Mouse (Mus musculus) olfactory bulb, adult 2 months (tissue): ENCODE measurements around the gene Trappc12. TPM values are rescaled to one million over a fixed set of nuclear protein-coding genes. Genes with fewer than 3 reads are reported as not detected.
A peak's percentile ranks its signal among the peaks of the same experiment; 100 is the strongest.

Experiments
- H3K27ac ChIP-seq: fragments of 200-500 bp; 2 replicates; pipeline ENCODE4 v1.5.1; 2012; ENCODE audit warnings: low read depth, low read length; ENCODE audit not compliant: insufficient read depth
- H3K4me1 ChIP-seq: fragments of 200-500 bp; 2 replicates; pipeline ENCODE4 v1.6.1; 2012; ENCODE audit warnings: low read length; ENCODE audit not compliant: control insufficient read depth, insufficient read depth
- H3K4me3 ChIP-seq: fragments of 200-500 bp; 2 replicates; pipeline ENCODE4 v1.5.1; 2012; ENCODE audit warnings: mild to moderate bottlenecking, low read depth, low read length, moderate library complexity; ENCODE audit not compliant: insufficient read depth
- CTCF ChIP-seq: fragments of 200-500 bp; IDR thresholded peaks from 2 replicates; pipeline ENCODE4 v1.5.1; 2012; ENCODE audit warnings: low read depth, mild to moderate bottlenecking, low read length, moderate library complexity; ENCODE audit not compliant: insufficient read depth
- POLR2A ChIP-seq: fragments of 200-500 bp; IDR thresholded peaks from 2 replicates; pipeline ENCODE4 v1.6.1; 2012; ENCODE audit warnings: mild to moderate bottlenecking, low read depth, low read length, moderate library complexity; ENCODE audit not compliant: insufficient read depth
- WGBS: fragments of 180-500 bp; shearing (Covaris S2); methylation state at CpG from one replicate; pipeline ENCODE4 v1.1.7; 2018; 5-methylcytosine and 5-hydroxymethylcytosine counted together
- polyA plus RNA-seq: library from polyadenylated mRNA; stranded (reverse); fragments of >200 nt; gene quantifications from 2 replicates; pipeline ENCODE4 v1.2.4, GENCODE M21; 2012; ENCODE audit warnings: low replicate concordance; ENCODE audit not compliant: missing spikeins, insufficient read depth, insufficient read length

Gene Trappc12
- polyA plus RNA-seq, 1 experiment = not detected

- Histone ChIP-seq H3K4me1 (peaks cover 28% of the 10 kb centered on the region), H3K27ac (0 out of 2 replicates have a peak overlapping the region, but pooled peaks have one; percentile 9), H3K4me3 (no peak overlapping the region)
- TF ChIP-seq CTCF = 0 out of 2 replicates have a peak, but pooled peaks have one; percentile 25
- no peak for TF ChIP-seq POLR2A
- 20% methylated on average over 4 of the region's 4 CpGs for WGBS
Measured at GRCm38 (mm10) chr12:28784355-28784754, 34.1 kb upstream of the Trappc12 start.

DNA sequence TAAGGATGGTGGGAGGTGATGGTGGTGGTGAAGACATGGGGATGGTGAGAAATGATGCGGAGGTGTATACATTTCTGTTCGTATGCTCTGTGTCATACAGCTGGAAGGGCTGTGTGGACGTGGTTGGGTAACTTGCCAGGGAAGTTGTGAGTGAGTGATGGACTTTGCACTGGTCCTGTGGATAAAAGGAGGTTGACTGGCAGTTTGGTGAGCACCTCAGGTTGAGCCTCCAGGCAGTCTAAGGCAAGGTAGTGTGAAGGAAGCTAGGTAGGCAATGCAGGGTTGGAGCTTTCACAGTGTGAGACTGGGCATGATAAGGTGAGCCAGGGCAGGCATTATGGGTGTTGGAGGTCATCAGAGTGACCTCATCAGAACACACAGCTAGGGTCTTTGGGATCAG lies 32.4 kb upstream of the Trappc12 start:
- WGBS = 95% methylated on average over 3 of the region's 3 CpGs
- H3K4me1 ChIP-seq = peaks cover 27% of the 10 kb centered on the region
- H3K27ac ChIP-seq = no peak overlapping the region
- no peak overlapping the region for H3K4me3 ChIP-seq
- no peak for TF ChIP-seq CTCF
- no peak for TF ChIP-seq POLR2A

DNA sequence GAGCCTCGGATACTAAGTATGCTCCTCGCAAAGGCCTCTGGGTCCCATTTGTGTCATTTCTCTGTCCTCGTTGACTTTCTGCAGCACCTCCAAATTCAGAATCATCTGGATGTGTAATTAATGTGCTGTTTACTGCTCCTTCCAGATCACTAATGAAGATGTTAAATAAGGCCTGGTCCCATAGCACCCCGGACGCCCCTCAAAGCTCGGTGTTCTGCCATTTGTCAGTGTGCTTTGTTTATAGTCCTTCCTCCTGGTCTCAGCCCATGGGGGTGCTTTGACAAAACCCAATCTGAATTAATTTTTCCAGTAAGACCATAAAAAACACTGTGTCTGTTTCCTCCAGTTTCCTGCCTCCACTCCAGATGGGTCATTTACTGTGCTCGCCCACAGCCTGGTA lies 29.9 kb upstream of the Trappc12 start:
- Histone ChIP-seq H3K27ac (no peak overlapping the region), H3K4me3 (no peak overlapping the region), H3K4me1 (peaks cover 26% of the 10 kb centered on the region)
- 81% methylated on average over 7 of the region's 7 CpGs for WGBS
- TF ChIP-seq POLR2A (no peak), CTCF (no peak)

DNA sequence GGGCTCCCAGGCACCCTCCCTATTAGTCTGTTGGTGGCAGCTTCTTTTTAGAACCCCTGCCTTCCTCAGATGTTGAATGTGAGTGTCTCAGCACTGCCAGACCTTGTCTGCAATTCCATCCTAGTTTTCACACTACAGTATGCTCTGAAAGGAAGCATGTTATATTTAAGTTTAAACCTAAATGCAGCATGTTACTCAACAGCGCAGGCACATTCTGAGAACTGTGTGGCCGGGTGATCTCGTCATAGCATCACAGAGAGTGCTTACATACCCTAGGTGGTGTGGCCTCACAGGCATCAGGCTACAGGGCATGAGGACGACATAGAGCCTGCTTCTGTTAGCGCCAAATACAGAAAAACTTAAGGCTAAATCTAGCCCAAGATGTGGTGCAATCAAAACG lies 25.4 kb upstream of the Trappc12 start:
- peaks cover 13% of the 10 kb centered on the region for H3K4me1 ChIP-seq
- no peak overlapping the region for H3K27ac ChIP-seq
- 76% methylated on average over 6 of the region's 6 CpGs for WGBS
- H3K4me3 ChIP-seq = no peak overlapping the region
- TF ChIP-seq CTCF (no peak), POLR2A (no peak)

DNA sequence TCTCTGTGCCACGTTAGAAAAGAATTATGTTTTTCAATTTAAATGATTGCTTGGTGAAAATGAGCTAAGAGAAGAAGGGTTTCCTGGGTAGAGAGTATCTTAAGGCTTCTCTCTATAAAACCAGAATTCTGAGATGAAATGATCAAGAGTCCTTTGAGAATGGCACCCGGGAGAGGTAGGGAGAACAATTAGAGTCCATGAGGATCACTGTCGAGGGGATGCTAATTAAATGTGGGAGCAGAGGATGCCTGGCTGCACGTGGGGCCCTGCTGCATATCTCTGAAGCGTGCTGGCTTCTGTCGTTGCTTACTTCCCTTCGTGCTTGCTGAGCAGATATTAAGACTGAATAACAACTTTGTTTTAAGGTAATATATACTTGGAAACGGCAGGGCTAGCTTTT lies 24.8 kb upstream of the Trappc12 start:
- H3K4me3 ChIP-seq = no peak overlapping the region
- no peak overlapping the region for H3K27ac ChIP-seq
- TF ChIP-seq POLR2A (no peak), CTCF (no peak)
- H3K4me1 ChIP-seq = peaks cover 8% of the 10 kb centered on the region
- 23% methylated on average over 8 of the region's 8 CpGs for WGBS

DNA sequence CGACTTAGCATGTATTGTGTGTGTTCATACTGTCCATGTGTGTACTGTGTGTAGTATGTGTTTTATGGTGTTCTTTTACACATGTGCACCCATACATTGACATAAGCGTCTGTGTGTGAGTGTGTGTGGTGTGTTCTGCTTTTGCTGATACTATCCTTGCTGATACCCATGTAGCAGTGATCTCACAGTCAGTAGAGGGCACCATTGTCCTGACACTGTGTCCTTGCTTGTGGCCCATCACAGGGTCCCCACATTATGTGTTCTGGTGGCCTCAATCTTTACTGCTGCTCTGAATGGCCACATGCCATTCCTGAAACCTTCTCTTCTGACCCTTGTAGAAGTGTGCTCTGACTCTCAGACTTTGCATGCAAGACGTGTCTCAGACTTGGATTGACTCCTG lies 23.5 kb upstream of the Trappc12 start:
- no peak for TF ChIP-seq CTCF
- no peak for TF ChIP-seq POLR2A
- Histone ChIP-seq H3K27ac (no peak overlapping the region), H3K4me1 (peaks cover 8% of the 10 kb centered on the region), H3K4me3 (no peak overlapping the region)
- WGBS = 88% methylated on average over 3 of the region's 3 CpGs

DNA sequence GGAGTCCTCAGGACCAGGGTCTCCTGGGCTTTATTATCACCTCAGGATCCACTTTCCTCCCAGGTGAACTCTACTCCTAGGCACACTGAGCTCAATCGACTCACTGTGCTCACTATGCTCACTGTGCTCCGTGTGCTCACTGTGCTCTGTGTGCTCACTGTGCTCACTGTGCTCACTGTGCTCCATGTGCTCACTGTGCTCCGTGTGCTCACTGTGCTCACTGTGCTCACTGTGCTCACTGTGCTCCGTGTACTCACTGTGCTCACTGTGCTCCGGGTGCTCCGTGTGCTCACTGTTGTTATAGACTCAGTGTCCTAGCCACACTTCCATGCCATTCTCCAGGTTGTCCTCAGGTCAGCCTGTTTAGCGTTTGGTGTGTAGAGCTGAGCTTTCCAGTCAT lies 19.7 kb upstream of the Trappc12 start:
- 88% methylated on average over 7 of the region's 7 CpGs for WGBS
- no peak for TF ChIP-seq POLR2A
- no peak for TF ChIP-seq CTCF
- H3K4me1 ChIP-seq = peaks cover 4% of the 10 kb centered on the region

DNA sequence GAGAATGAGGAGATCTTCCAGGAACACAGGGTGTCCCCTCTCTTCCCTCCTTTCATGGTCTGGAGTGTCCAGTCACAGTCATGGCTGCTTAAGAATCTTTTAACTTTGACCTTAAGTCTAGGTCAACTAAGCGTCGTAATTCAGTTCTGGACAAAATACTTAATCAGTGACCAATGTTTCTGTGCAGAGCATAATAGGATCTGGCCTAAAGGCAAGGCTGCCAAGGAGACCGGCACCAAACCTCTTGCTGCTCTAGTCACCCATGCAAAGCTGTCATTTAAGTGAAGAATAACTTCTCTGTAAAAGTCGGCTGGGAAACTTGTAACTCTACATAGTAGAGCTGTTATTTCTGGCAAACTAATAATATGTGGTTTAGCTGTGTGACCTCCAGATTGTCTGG lies 5.7 kb upstream of the Trappc12 start:
- TF ChIP-seq CTCF (no peak), POLR2A (no peak)
- 75% methylated on average over 4 of the region's 4 CpGs for WGBS
- Histone ChIP-seq H3K4me3 (no peak overlapping the region), H3K4me1 (peaks cover 7% of the 10 kb centered on the region; the same call in 1 of the 2 replicates), H3K27ac (no peak overlapping the region)

More for the DNA sequence above, 19.7 kb upstream of the Trappc12 start:
- Histone ChIP-seq H3K27ac (no peak overlapping the region), H3K4me3 (no peak overlapping the region)

- no peak for TF ChIP-seq CTCF
- peak; percentile 36 for TF ChIP-seq POLR2A
- WGBS = 4% methylated on average over 36 of the region's 36 CpGs
- H3K4me3 ChIP-seq = peak within 1 kb of the TSS; percentile 67
- peaks cover 21% of the 10 kb centered on the region for H3K4me1 ChIP-seq
- peak within 1 kb of the TSS; percentile 55 for H3K27ac ChIP-seq
Measured at GRCm38 (mm10) chr12:28751508-28752263, 1.4 kb upstream of the Trappc12 start, which contains the start of gene Eipr1. Gene Eipr1, plus strand, starts transcription at chr12:28751803.
